Mouse (Mus musculus) embryonic fibroblast, embryonic 13.5 days (primary cell): ENCODE measurements at regions not wholly inside any gene's neighbourhood (a gene's known extent, or its start where the extent isn't known, plus 50 kb on each side); places are given as distances from the start of the nearest gene placed in this dataset.

ENCODE experiments used
- H3K27ac ChIP-seq: 2 replicates; pipeline ENCODE4 v1.5.1; 2012; ENCODE audit warnings: low read length, control low read depth, inconsistent platforms; ENCODE audit not compliant: insufficient read depth
- H3K4me1 ChIP-seq: 2 replicates; pipeline ENCODE4 v1.6.1; 2011; ENCODE audit warnings: low read length; ENCODE audit not compliant: control insufficient read depth, insufficient read depth
- H3K4me3 ChIP-seq: 2 replicates; pipeline ENCODE4 v1.5.1; 2011; ENCODE audit warnings: mild to moderate bottlenecking, control low read depth, low read length; ENCODE audit not compliant: insufficient read depth
- CTCF ChIP-seq: IDR thresholded peaks from 2 replicates; pipeline ENCODE4 v1.5.1; 2011; ENCODE audit warnings: mild to moderate bottlenecking, control low read depth, low read length, moderate library complexity, borderline replicate concordance; ENCODE audit not compliant: insufficient read depth
- POLR2A ChIP-seq: IDR thresholded peaks from 2 replicates; pipeline ENCODE4 v1.6.1; 2011; ENCODE audit warnings: low read depth, mild to moderate bottlenecking, control low read depth, low read length, moderate library complexity

DNA sequence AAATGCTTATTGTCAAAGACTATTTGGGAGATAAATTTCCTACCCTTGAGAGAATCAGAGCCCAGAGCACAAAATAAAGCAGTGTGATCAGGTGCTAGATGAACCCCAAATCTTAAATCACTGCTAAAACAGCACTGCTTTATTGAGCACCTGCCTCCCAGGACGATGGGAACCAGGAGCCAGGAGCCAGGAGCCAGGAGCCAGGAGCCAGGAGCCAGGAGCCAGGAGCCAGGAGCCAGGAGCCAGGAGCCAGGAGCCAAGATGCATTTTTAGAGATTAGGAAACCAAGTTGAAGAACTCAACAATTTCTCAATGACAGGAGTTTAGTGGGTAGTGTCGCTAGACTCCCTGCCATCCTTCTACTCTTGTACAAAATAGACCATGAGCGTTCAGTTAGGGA lies 1396.9 kb downstream of the Gsdmc2 start:
- no peak for TF ChIP-seq CTCF
- TF ChIP-seq POLR2A: no peak
- no peak overlapping the region for H3K27ac ChIP-seq

DNA sequence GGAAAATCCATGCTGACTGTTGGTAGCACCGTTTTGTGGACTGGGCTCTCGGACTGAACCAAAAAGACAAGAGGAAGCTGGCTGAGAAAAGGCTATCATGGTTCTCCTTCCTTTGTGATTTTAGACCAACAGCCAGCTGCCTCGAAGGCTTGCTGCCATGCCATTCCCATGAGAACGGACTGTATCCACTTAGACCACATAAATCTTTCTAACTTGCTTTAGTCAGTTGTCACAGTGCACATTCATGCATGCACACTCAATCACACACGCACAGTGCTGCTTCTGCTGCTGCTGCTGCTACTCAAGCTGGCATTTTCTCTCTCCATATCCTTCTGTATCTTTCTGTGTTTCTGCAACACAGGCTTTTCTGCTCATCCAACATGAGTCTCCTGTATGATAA lies 1405.8 kb downstream of the Gsdmc2 start:
- H3K4me1 ChIP-seq: peaks cover 9% of the 10 kb centered on the region; the same call in 1 of the 2 replicates
- H3K4me3 ChIP-seq: no peak overlapping the region
- H3K27ac ChIP-seq: peak overlapping the region; percentile 42; the same call in 1 of the 2 replicates
- TF ChIP-seq CTCF: no peak
- TF ChIP-seq POLR2A: no peak

More for the DNA sequence above, 1396.9 kb downstream of the Gsdmc2 start:
- Histone ChIP-seq H3K4me1 (no peaks in the 10 kb centered on the region), H3K4me3 (no peak overlapping the region)

DNA sequence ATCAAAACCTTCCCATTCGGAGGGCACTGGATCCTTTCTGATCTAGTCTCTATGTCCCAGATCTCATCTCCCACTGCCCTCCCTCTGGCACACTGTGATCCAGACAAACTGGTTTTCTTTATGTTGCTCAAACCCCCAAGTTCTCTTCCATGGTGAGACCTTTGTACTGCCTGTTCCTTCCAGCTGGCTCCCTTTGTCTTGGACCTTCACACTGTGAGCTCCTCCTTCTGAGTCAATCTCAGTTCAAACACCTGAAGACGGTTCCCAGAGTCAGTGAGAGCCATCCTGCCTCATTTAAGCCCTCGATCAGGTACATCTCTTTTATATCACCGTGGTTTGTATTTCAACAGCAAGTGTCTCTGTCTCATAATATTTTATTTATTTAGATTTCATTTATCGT lies 1408.3 kb downstream of the Gsdmc2 start:
- no peak overlapping the region for H3K27ac ChIP-seq
- TF ChIP-seq POLR2A: no peak
- no peak for TF ChIP-seq CTCF

DNA sequence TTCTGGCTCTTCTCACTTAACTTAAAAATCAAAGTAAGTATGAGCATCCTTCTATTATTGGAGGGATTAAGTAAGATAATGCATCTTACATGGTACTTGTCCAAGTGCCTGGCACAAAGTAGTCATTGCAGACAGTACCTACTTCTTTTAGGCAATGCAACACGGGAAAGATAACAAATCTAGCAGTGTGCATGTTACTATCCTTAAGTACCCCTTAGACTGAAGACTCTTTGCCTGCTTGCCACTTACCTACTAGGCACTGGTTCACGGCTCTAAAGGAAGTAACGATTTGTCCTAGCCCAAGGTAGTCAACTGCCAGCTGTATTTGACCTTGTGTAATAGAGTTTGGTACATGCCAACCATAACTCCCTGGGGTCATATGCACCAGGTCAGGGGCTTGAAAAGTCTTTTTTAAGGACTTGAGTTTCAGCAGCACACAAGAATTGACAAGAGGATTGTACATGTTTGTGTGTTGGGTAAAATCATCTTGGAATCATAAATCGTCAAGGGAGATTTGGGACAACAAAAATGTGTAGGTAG lies 1409.8 kb downstream of the Gsdmc2 start:
- TF ChIP-seq CTCF: no peak
- no peak for TF ChIP-seq POLR2A
- H3K4me3 ChIP-seq: no peak overlapping the region
- peaks cover 9% of the 10 kb centered on the region; the same call in 1 of the 2 replicates for H3K4me1 ChIP-seq
- H3K27ac ChIP-seq: no peak overlapping the region

More for the DNA sequence above, 1408.3 kb downstream of the Gsdmc2 start:
- no peak overlapping the region for H3K4me3 ChIP-seq
- peaks cover 9% of the 10 kb centered on the region; the same call in 1 of the 2 replicates for H3K4me1 ChIP-seq

DNA sequence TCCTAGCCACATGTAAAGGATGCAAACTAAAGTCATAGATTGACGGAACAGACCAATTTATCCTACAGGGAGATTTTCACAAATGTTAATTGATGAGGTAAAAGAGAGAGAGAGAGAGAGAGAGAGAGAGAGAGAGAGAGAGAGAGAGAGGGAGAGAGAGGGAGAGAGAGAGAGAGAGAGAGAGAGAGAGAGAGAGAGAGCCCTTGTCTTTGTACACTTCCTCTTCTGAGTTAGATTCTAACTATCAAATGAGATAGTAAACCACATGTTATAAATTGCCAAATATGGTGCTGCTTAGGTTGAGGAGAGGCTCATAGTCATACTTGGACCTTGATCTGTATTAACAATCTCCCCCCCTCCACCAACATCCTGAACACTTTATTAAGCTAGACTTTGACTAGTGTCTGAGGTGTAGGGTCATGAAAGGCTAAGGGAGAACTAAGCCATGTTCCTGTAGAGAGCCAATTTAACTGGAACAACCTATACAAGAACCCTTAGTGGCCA lies 1412.2 kb downstream of the Gsdmc2 start:
- no peak for TF ChIP-seq POLR2A
- Histone ChIP-seq H3K4me1 (no peaks in the 10 kb centered on the region), H3K27ac (no peak overlapping the region)

DNA sequence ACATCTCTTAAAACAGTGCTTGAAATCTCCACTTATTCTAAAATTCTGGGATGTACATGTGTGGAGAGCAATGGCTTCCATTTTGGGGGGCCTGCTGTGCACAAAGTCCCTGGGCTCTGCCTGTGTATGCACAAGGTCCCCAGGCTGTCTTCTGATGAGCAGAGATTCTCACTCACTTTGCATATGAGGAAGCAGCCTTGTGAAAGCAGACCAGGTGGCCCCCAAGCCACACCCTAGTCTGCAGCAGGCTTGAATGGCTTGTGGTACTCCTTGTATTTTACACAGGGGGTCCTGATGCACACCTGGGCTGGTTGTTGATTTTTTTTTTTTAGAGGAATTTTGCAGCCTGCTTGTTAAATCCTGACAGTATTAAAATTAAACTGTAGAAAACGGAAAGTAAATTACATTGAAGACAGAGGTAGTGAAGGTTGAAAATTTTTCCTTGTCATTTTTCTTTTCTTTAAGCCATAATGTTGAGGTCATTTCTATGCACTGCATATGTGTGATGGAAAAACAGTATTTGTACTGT lies 1413.8 kb downstream of the Gsdmc2 start:
- TF ChIP-seq CTCF (no peak), POLR2A (no peak)
- H3K4me1 ChIP-seq: no peaks in the 10 kb centered on the region
- no peak overlapping the region for H3K4me3 ChIP-seq
- H3K27ac ChIP-seq: no peak overlapping the region

More for the DNA sequence above, 1412.2 kb downstream of the Gsdmc2 start:
- no peak overlapping the region for H3K4me3 ChIP-seq

DNA sequence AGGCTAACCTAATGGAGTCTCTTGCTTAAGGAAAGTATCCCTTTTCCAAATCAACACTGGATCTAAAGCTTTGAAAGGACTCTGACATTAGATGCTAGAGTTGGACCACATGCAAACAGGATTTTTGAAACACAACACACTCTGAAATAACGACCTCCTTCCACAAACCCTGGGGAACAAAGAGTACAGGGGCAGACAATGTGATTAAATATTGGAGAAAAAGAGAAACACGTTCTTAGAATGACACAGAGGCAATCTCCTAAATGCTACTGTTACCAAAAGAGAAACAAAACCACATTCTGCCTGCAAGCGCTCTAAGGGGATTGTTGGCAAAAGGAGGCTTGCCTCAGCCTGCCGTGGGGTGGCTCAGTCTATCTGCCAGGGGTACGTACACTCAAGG lies 1422.0 kb downstream of the Gsdmc2 start:
- H3K4me3 ChIP-seq: no peak overlapping the region
- no peak overlapping the region for H3K27ac ChIP-seq
- peaks cover 2% of the 10 kb centered on the region; the same call in 1 of the 2 replicates for H3K4me1 ChIP-seq
- TF ChIP-seq POLR2A (no peak), CTCF (no peak)

DNA sequence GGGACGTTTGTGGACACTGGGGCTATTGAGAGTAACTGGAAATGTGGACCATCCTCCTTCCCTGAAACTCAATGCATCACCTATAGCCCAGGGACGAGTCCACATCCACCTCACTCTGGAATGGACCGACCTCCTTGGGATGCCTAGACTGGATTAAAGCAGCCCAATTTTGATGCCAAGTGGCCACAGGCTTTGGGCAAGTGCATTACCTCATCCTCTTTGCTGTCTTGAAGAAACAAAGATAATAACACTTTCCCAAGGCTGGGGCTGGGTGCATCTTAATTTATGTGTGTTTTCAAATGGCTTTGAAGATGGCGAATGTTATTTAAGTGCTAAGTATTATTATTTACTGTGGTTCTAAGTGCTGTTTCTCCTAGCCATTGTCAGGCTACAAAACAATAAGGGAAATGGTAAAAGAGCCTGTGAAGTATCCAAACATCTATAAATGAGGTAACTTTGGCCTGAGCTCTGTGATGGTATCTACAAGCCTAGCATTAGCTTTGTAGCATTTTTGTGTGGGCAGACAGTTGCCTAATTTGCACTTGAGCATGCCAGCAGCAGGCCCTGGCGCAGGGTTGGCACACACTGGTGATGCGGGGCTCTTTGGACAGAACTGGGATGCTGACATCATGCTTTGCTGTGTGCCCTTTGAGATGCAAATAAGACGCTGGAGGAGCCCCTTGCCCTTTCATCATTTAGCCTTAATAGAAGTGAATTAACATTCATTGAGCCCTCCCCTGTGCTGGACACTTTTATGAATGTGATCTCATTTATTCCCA lies 1423.7 kb downstream of the Gsdmc2 start:
- peaks cover 4% of the 10 kb centered on the region; the same call in 1 of the 2 replicates for H3K4me1 ChIP-seq
- no peak overlapping the region for H3K27ac ChIP-seq
- no peak overlapping the region for H3K4me3 ChIP-seq
- no peak for TF ChIP-seq POLR2A
- TF ChIP-seq CTCF: no peak

DNA sequence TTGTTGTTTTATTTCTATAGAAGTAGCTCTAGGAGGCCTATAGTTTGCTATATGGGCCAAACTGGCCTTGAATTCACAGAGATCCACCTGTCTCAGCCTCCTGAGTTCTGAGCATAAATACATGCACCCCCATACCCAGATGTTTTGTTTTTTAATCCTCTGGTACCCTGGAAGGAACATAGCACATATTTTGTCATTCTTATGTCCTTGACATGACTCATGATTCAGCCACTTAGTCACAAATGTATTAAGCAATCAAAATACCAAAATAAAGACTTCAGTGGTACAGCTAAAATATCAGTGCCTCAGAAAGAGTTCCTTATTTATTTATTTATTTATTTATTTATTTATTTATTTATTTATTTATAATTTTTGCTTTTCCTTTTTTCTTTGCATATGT lies 1428.3 kb downstream of the Gsdmc2 start:
- no peak for TF ChIP-seq CTCF
- TF ChIP-seq POLR2A: no peak
- H3K4me3 ChIP-seq: no peak overlapping the region
- peaks cover 4% of the 10 kb centered on the region; the same call in 1 of the 2 replicates for H3K4me1 ChIP-seq
- H3K27ac ChIP-seq: no peak overlapping the region

DNA sequence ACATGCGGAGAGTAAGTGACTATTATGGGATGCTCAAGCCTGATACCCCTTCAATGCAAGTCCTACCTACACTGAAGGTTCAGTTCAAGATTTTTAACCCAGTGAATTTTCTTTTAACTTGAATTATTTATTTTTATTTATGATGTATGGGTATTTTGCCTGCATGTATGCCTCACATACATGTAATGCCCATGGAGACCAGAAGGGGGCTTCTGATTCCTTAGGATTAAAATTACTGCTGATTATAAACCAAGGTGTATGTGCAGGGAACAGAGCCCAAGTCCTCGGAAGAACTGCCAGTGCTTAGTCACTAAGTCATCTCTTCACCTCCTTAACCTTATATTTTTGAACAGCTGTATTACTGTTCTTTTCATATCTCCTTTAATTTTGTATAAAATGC lies 1431.3 kb downstream of the Gsdmc2 start:
- H3K27ac ChIP-seq: no peak overlapping the region
- TF ChIP-seq CTCF: no peak
- TF ChIP-seq POLR2A: no peak

More for the DNA sequence above, 1431.3 kb downstream of the Gsdmc2 start:
- Histone ChIP-seq H3K4me3 (no peak overlapping the region), H3K4me1 (peaks cover 4% of the 10 kb centered on the region; the same call in 1 of the 2 replicates)
